Mouse (Mus musculus) stomach, embryonic 14.5 days (tissue): Measurements from ENCODE around the gene Tuba3a. TPM values are rescaled to one million over a fixed set of nuclear protein-coding genes. Genes with fewer than 3 reads are reported as not detected.

Experiments
- ATAC-seq: fragments of 200-750 bp; cut with Nextera tagmentation; 2 replicates; pipeline ENCODE4 v1.8.0; 2017; ENCODE audit warnings: low read depth, moderate TSS enrichment; ENCODE audit not compliant: insufficient number of reproducible peaks, insufficient read depth, low FRiP score
- H3K27ac ChIP-seq: fragments of 300-500 bp; sonication (generic); 2 replicates; pipeline ENCODE4 v1.5.1; 2014; ENCODE audit warnings: mild to moderate bottlenecking, low read length, moderate library complexity, mixed read lengths
- H3K27me3 ChIP-seq: fragments of 300-500 bp; sonication (generic); 2 replicates; pipeline ENCODE4 v1.6.1; 2014; ENCODE audit warnings: low read length, control low read depth, mixed read lengths; ENCODE audit not compliant: control insufficient read depth, insufficient read depth
- H3K36me3 ChIP-seq: fragments of 300-500 bp; sonication (generic); 2 replicates; pipeline ENCODE4 v1.6.1; 2014; ENCODE audit warnings: mild to moderate bottlenecking, control low read depth, low read length, moderate library complexity, mixed read lengths; ENCODE audit not compliant: control insufficient read depth, insufficient read depth
- H3K4me1 ChIP-seq: fragments of 300-500 bp; sonication (generic); 2 replicates; pipeline ENCODE4 v1.6.1; 2014; ENCODE audit warnings: low read length, control low read depth, mixed read lengths; ENCODE audit not compliant: control insufficient read depth, insufficient read depth
- H3K4me2 ChIP-seq: fragments of 300-500 bp; sonication (generic); replicated peaks from 2 replicates; pipeline ENCODE4 v1.6.1; 2014; ENCODE audit warnings: low read depth, low read length, control low read depth
- H3K4me3 ChIP-seq: fragments of 300-500 bp; sonication (generic); 2 replicates; pipeline ENCODE4 v1.5.1; 2014; ENCODE audit warnings: low read depth, low read length, control low read depth
- H3K9ac ChIP-seq: fragments of 300-500 bp; sonication (generic); replicated peaks from 2 replicates; pipeline ENCODE4 v1.6.1; 2014; ENCODE audit warnings: low read depth, mild to moderate bottlenecking, control low read depth, low read length, moderate library complexity, mixed read lengths
- H3K9me3 ChIP-seq: fragments of 300-500 bp; sonication (generic); 2 replicates; pipeline ENCODE4 v1.6.1; 2016; ENCODE audit warnings: low read depth, low read length, control low read depth; ENCODE audit not compliant: control insufficient read depth
- WGBS: fragments of 180-500 bp; shearing (Covaris S2); extraction: QIAGEN DNeasy Blood & Tissue Kit; methylation state at CpG from one replicate; pipeline ENCODE4 v1.1.7; 2014; 5-methylcytosine and 5-hydroxymethylcytosine counted together
- polyA plus RNA-seq: library from polyadenylated mRNA; unstranded; fragments of >200 nt; fragmentation: Nextera tagmentation; extraction: Ambion mirVana; gene quantifications from 2 replicates; pipeline ENCODE4 v1.2.1, GENCODE M21; 2014

The Tuba3a gene
- polyA plus RNA-seq, 1 experiment from 2014 or later, result not detected

DNA sequence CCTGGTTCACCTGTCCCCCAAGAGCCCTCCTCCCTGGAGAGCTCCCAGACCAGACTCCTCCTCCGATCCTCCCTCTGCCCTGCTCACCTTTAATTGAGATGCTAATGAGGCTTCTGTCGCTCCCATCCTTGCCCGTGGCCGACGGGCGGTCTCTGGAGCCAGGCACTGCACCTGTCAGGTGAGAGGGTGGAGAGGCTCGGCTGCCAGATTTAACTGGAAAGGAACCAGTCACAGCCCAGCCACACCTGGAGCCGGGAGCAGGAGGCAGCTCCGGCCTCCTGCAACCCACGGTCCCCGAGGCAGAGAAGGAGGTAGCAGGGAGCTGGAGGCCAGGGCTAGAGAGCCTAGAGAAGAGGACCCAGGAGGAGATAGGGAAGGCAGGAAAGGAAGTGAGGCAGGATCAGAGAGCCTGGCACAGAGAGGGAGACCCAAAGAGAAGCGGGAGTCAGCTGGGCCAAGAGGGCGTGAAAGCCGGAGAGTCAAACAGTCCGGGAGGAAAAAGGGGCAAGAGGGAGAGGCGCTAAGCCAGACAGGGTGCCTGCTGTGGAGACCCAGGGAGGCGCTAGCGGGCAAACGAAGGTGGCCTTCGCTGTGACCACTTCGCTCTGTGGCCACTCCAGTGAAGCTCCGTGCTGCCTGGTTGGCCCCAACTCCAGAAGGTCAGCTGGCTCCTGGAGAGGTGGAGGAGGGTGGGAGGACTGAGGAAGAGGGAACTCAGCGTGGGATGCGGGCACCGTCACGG lies 35.4 kb upstream of the Tuba3a start:
- H3K4me3 ChIP-seq, result no peak overlapping the region
- H3K4me1 ChIP-seq, result peaks cover 12% of the 10 kb centered on the region
- no peak overlapping the region for H3K9ac ChIP-seq
- H3K9me3 ChIP-seq, result no peaks in the 10 kb centered on the region
- 0 out of 2 replicates have a peak, but pooled peaks cover 4% of the 10 kb centered on the region for H3K27me3 ChIP-seq
- H3K27ac ChIP-seq, result no peak overlapping the region
- peak overlapping the region; percentile 19; the same call in 1 of the 2 replicates for H3K4me2 ChIP-seq
- 12% methylated on average over 26 of the region's 26 CpGs for WGBS
- no peaks in the 10 kb centered on the region for H3K36me3 ChIP-seq
- no peak for ATAC-seq

DNA sequence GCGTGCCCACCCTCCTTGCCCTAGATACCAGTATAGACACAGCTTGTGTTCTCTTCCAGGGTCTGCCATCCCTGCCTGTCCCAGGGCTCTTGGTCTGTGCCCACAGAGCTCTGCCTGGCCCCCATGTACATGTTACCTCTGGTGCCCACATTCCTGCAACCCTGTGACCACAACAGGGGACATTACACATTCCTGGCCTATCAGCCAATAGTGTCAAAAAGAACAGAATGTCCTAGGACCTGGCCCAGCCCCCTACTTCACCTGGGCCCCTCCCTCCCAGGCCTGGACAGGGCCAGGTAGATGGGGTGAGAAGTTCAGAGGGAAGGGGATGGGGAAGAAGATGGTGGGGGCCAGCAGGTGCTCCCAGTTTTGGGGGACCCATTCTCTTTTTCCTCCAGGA lies 34.5 kb upstream of the Tuba3a start, which contains the start of gene Scnn1a:
Scnn1a (plus strand) TSS at position 337 of the 400 bp plus-strand sequence.
- WGBS, result 75% methylated on average over 1 of the region's 1 CpGs
- Histone ChIP-seq H3K4me3 (no peak within 1 kb of the TSS), H3K27ac (no peak within 1 kb of the TSS), H3K4me2 (peak within 1 kb of the TSS; percentile 19; the same call in 1 of the 2 replicates), H3K9me3 (no peaks in the 10 kb centered on the region), H3K36me3 (no peaks in the 10 kb centered on the region), H3K4me1 (peaks cover 12% of the 10 kb centered on the region), H3K27me3 (0 out of 2 replicates have a peak, but pooled peaks cover 4% of the 10 kb centered on the region), H3K9ac (no peak within 1 kb of the TSS)
- ATAC-seq, result no peak; the same call in 1 of the 2 replicates

DNA sequence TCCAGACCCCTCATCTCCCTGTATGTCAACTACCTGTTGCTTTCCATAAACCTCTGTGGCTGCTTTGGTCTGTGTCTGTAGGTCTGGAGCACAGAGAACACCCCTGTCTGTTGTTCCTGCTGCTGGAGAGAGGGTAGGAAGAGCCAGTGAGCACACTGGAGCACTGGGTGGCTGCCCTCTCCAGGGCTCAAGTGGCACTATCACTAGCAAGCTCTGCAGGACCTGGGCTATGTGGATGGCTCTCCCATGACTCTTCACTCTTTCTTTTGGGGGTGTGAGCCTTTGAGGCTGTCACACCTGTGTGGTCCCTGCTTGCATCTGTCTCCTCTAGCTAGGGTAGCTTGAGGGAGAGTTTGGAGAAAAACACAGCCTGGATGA lies 34.1 kb upstream of the Tuba3a start:
- Histone ChIP-seq H3K9me3 (no peaks in the 10 kb centered on the region), H3K27ac (no peak overlapping the region), H3K9ac (no peak overlapping the region), H3K4me3 (no peak overlapping the region), H3K36me3 (no peaks in the 10 kb centered on the region), H3K4me1 (peaks cover 12% of the 10 kb centered on the region), H3K27me3 (0 out of 2 replicates have a peak, but pooled peaks cover 4% of the 10 kb centered on the region), H3K4me2 (no peak overlapping the region)
- no peak for ATAC-seq

DNA sequence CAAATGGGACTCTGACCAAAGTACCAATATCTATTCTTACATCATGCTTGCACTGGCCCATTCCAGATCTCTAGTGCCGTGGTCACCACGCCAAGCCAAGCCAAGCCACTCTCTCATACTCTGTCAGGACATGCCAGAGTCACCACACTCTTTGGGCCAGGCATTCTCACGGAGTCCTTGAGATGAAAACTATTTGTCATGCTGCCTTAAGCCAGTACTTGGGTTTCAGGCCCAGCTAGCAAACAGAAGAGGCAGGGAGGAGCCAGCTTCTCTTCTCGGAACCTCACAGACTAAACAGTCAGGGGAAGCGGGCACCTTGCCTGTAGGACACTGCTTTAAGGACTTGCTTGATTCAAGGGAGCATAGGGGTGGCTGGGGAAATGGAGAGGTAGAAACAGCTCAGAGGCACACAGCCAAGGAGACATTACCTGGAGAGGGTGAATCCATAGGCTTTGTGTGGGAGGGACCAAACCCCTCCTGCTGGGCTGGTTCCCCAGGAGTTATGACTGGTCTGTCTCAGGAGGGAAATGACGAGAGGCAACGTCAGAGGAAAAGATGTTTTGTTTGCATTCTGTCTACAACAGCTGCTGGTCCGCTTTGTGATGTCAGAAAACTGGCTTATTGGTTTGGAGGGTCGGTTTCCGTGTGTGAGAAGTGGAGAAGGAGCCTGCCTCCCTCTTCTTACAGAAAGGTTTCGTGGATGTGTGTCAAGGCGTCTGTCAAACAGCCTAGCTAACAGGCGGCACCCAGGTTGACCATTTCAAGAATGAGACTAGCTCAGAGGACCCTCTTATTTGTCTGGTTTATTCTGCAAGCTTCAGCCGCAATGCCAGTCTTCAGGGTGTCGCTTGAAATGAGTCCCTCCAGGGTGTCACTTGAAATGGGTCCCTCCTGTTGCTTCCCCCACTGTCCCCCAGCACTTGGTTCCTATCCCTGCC lies 33.4 kb upstream of the Tuba3a start:
- H3K27ac ChIP-seq, result no peak overlapping the region
- no peaks in the 10 kb centered on the region for H3K9me3 ChIP-seq
- no peak overlapping the region for H3K9ac ChIP-seq
- H3K27me3 ChIP-seq, result 0 out of 2 replicates have a peak, but pooled peaks cover 4% of the 10 kb centered on the region
- peaks cover 19% of the 10 kb centered on the region for H3K4me1 ChIP-seq
- WGBS, result 52% methylated on average over 15 of the region's 15 CpGs
- no peak for ATAC-seq
- no peaks in the 10 kb centered on the region for H3K36me3 ChIP-seq
- no peak overlapping the region for H3K4me3 ChIP-seq
- H3K4me2 ChIP-seq, result no peak overlapping the region

DNA sequence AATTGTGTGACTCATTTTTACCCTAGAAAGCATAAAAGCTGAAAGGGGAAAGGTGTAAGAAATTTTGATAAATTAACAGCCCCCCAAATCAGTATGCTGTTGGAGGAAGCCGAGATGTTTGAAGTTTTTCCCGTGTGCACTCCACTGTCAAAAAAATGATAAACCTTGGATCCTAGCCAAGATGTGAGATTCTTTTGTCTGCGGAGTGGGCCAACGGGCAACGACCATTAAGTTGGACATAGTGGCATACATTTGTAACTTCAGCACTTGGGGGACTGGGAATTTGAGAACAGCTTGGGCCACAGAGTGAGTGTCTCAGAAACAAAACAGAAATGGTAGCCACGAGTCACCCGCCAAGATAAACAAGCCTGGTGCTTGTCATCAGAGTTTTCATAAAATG lies 31.2 kb upstream of the Tuba3a start:
- no peaks in the 10 kb centered on the region for H3K36me3 ChIP-seq
- no peak overlapping the region for H3K9ac ChIP-seq
- no peaks in the 10 kb centered on the region for H3K9me3 ChIP-seq
- ATAC-seq, result no peak
- 0 out of 2 replicates have a peak, but pooled peaks cover 4% of the 10 kb centered on the region for H3K27me3 ChIP-seq
- H3K4me2 ChIP-seq, result no peak overlapping the region
- 32% methylated on average over 7 of the region's 7 CpGs for WGBS
- no peak overlapping the region for H3K4me3 ChIP-seq
- H3K27ac ChIP-seq, result no peak overlapping the region
- H3K4me1 ChIP-seq, result peaks cover 30% of the 10 kb centered on the region

DNA sequence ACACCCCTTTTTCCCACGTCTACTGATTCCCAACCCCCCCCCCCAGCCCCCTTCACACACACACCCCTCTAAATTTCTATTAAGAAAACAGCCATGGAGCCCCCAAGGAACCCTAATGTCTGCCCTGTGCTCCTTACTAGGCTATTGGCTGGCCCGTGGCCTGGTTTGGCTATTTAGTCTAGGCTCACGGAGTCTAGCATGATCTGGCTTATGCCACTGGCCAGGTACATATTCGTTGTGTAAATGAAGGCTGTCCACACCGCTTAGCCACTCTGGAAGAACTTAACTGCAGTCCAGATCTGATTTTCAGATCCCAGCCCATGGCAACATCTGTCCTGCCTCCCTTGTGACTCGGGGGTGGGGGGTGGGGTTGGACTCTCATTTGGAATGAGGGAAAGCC lies 28.9 kb upstream of the Tuba3a start:
- H3K27me3 ChIP-seq, result no peaks in the 10 kb centered on the region
- H3K4me1 ChIP-seq, result peaks cover 25% of the 10 kb centered on the region; the same call in 1 of the 2 replicates
- no peaks in the 10 kb centered on the region for H3K9me3 ChIP-seq
- H3K4me3 ChIP-seq, result no peak overlapping the region
- no peak overlapping the region for H3K27ac ChIP-seq
- ATAC-seq, result no peak
- H3K9ac ChIP-seq, result no peak overlapping the region
- WGBS, result 80% methylated on average over 6 of the region's 6 CpGs
- peaks cover 9% of the 10 kb centered on the region; the same call in 1 of the 2 replicates for H3K36me3 ChIP-seq
- H3K4me2 ChIP-seq, result no peak overlapping the region

DNA sequence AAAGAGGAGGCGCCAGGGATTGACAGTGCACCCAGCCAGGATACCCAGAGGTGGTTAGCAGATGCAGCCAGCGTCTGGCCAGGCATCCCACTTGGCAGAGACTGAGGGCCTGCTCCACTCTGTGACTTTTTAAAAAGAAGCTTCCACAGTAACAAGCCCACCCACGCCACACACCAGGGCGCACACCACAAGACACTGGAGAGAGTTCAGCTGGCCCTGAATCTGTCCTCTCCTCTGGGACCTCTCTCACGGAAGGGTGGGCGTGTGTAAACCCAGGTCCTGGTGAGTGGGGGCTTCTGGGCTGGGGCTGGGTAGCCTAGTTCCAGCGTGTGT lies 28.4 kb upstream of the Tuba3a start:
- H3K4me1 ChIP-seq, result peaks cover 24% of the 10 kb centered on the region; the same call in 1 of the 2 replicates
- peak overlapping the region; percentile 89 for H3K9ac ChIP-seq
- WGBS, result 54% methylated on average over 7 of the region's 7 CpGs
- peaks cover 9% of the 10 kb centered on the region; the same call in 1 of the 2 replicates for H3K36me3 ChIP-seq
- H3K27me3 ChIP-seq, result no peaks in the 10 kb centered on the region
- no peak for ATAC-seq
- H3K4me2 ChIP-seq, result peak overlapping the region; percentile 74
- H3K4me3 ChIP-seq, result peak overlapping the region; percentile 60
- H3K27ac ChIP-seq, result peak overlapping the region; percentile 83; the same call in 1 of the 2 replicates
- no peaks in the 10 kb centered on the region for H3K9me3 ChIP-seq

DNA sequence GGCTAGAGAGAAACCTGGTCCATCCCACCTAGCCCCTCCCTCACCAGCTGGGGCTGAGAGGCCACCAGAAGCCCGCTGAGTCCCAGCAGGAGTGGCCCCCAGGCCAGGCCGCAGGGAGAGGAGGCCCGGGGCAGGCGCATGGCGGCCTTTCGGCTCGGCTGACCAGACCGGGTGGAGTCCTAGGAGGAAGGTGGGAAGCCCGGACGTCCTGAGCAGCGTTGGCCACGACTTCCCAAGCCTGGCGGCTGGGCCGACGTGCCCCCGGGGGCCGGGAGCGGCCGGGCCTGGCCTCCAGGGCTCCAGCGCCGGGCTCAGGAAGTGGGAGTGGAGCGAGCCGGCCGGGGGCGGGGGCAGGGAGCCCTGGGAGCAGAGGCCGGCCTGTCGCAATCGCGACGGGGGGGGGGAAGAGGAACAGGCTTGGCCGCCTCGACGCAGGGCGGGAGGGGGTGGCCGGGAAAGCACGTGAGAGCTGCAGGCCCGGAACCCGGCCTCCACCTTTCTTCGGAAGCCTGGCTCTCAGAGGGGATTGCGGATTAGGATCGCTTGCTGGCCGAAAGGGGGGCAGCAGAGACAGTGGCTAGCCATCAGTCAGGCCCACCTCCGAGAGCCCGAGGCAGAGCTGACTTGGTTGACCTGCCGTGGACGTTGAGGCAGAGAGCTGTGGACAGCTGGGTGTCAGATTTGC lies 27.8 kb upstream of the Tuba3a start, which contains the start of gene Ltbr:
Ltbr (minus strand) TSS at position 340 of the 685 bp plus-strand sequence.
- H3K4me1 ChIP-seq, result peaks cover 21% of the 10 kb centered on the region; the same call in 1 of the 2 replicates
- WGBS, result 3% methylated on average over 44 of the region's 46 CpGs
- peak; percentile 90 for ATAC-seq
- peaks cover 9% of the 10 kb centered on the region; the same call in 1 of the 2 replicates for H3K36me3 ChIP-seq
- H3K4me3 ChIP-seq, result peak within 1 kb of the TSS; percentile 60
- peak within 1 kb of the TSS; percentile 83 for H3K27ac ChIP-seq
- peak within 1 kb of the TSS; percentile 89 for H3K9ac ChIP-seq
- H3K27me3 ChIP-seq, result no peaks in the 10 kb centered on the region
- H3K4me2 ChIP-seq, result peak within 1 kb of the TSS; percentile 74
- H3K9me3 ChIP-seq, result no peaks in the 10 kb centered on the region
